Mouse (Mus musculus): ENCODE data around the gene Spp1.
"Not testable (repeated sequence)": the region's sequence is repeated elsewhere in the genome, so short reads cannot be mapped to it uniquely, and the experiment has no call there.

Gene Spp1

DNA sequence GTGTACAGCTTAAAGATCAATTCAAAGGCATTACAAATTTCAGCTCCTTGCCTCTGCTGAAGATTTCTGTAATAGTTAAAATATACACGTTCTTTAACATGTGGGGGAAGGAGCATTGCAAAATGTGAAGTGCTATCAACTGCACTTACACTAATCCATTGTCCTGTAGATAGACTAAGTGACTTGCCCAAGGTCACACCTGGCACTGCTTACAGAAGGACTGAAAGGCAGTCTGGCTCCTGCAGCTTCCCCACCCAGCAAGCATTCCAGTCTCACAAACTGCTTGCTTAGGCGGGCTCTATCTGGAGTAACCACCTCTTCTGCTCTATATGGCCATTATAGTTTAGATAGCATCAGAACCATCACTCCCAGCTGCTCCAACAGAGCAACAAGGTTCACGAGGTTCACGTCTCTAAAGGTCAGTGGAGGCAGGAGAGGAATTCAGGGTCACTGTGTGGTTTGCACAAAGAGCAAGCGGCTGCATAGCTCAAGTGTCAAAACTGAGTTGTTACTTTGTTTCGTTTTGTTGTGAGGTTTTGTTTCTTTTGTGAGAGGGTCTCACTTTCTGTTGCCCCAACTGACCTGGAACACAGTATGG lies 851 bp upstream of the Spp1 start:
- no peak for DNase-seq (ENCODE audit: low read depth, low spot score)

DNA sequence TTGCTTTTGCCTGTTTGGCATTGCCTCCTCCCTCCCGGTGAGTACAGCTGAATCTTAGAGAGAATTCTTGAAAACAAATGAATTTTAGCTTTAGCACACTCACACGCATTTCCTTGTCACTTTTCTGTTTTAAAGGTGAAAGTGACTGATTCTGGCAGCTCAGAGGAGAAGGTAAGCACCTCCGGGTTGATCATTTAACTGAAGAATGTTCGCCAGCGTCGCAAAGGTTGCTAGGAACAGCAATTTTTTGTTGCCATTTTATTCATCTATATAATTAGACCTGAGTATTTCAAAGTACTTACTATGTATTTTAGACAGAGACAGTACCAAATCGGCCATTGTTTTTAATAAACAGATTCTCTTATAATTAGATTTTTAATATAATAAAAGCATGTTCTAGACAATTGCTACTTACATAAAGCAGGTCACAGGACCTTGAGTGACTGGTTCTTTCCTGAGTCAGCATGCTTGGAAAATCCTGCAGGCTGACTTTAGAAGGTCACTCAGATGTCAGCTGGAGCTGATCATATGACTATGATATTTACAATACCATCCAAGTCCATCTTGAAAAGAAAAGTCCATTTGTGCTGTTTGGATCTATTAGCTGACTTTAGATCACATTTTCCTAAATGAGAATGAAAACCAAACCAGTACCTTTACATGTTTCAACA lies 1.6 kb downstream of the Spp1 start:
- no peak for DNase-seq (ENCODE audit: low read depth, low spot score)

DNA sequence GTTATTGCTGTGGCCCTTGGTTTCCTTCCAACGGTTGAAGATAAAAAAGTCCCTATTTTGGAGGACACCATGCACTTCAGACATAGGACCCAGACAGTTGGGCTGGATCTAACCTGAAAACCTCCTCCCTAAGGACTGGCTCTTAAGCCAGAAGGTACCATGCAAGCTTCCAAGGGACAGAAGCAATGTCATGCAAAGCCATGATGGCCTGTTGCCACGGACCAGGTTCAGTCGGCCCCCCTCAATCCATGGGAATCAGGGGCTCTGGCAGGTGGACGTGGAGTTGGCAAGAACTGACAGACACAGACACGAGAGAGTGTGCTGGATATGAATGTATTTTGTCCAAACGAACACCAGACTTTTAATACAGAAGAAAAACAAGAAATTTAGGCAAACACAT lies 7.5 kb downstream of the Spp1 start:
- DNase-seq (ENCODE audit: low read depth, low spot score): no peak

DNA sequence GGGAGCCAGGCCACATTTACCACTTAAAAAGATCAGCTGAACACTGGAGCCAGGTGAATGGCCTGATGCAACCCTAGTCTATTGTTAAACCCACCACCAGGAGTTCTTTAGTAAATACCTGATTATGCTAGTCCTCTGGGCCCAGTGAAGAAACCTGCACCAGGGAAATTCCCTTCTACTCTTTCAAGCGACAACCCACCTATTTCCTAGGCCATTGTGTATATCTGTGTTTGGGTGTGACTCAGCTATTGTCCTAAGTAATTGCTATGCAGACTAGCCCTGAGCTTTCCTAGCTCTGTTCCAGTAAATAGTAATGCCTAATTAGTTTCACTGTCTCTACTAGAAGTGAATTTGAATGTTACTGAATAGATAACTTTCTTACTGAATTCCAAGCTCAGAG lies 7.9 kb downstream of the Spp1 start:
- DNase-seq (ENCODE audit: low read depth, low spot score): no peak

DNA sequence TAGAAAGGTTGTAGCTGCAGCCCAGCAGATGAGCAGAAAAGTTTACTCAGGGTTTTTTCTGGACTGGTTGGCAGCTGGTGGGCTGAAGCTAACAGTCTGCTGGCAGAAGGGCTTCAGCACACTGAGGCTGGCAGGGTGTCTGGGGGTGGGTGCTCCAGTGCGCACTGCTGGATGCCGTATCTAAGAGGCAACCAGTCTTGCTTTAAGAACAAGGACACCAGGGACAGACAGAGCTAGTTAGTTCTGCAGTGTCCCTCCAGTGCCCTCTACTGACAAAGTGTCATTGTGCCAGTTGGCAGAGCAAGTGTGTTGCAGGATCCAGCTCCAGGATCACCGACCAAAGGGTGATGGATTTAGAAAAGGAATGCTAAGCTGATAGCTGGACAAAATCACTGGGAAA lies 11.2 kb downstream of the Spp1 start:
- no peak for DNase-seq (ENCODE audit: low read depth, low spot score)

DNA sequence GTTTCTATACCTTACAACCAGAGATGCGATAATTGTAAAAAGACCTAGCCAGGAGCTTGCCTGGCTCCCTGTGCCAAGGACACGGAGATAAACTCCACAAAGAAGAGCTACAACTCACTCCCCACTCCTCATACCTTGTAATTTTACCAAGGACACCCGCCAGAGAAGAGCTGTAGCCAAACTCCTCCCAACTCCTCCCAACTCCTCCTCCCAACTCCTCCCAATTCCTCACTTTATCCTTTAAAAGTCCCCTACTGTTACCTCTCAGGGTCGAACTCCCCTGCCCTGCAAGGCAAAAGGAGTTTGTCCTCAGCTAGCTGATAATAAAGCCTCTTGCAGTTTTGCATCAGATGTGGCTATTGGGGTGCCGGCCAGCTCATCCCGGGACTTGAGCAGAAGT lies 13.4 kb downstream of the Spp1 start:
- DNase-seq (ENCODE audit: low read depth, low spot score): not testable (repeated sequence)

DNA sequence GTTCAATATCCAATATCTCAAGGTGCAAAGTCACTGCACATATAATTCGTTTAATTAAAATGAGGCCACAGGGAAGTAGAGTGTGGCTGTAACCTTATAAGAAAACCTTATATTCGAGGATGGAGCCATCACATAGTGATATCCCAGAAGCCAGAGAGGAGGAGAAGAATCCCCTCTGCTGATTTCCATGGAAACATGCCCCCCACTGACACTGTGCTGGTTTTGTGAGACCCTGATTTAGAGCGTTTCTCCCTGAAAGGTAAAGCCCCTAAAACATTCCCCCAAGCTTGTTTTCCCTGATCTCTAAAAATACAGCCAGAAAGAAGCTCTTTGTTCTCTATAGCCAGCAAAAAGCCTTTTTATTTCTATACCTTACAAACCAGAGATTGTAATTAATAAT lies 14.6 kb downstream of the Spp1 start:
- no peak for DNase-seq (ENCODE audit: low read depth, low spot score)

DNA sequence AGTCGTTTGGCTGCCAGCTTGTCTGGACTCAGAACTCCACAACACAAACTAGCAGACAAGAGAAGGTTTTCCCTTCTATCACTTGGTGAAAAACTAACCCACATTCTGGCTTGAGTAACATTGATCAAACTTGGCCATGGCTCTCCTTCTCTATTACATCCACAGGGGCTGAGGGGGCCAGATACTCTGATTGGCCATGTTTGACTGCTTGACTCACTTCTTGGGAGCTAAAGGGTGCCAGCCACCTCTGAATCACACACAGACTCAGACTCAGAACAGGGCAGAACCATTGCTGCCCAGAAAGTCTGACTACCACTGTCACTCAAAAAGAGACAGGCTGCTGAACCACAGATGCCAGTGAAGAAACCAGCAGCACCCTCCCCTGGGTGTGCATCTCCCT lies 18.2 kb downstream of the Spp1 start:
- no peak for DNase-seq (ENCODE audit: low read depth, low spot score)

DNA sequence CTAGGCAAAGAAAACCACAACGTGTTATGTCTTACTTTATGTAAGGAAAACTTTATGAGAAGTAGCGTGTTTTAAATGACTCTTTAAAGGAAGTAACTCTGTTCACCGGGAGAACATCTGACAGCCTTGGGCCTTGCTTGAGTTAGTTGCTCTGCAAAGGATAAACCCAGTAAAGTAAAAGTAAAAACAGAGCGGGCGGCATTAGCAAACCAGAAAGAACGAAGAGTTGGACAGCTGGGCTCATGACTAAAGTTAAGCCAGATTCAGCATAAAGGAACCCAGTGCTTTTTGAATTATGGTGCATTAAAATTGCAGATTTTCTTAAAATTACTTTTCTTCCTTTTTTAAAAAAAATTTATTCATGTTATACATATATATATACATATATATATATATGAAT lies 19.6 kb downstream of the Spp1 start:
- DNase-seq (ENCODE audit: low read depth, low spot score): no peak

DNA sequence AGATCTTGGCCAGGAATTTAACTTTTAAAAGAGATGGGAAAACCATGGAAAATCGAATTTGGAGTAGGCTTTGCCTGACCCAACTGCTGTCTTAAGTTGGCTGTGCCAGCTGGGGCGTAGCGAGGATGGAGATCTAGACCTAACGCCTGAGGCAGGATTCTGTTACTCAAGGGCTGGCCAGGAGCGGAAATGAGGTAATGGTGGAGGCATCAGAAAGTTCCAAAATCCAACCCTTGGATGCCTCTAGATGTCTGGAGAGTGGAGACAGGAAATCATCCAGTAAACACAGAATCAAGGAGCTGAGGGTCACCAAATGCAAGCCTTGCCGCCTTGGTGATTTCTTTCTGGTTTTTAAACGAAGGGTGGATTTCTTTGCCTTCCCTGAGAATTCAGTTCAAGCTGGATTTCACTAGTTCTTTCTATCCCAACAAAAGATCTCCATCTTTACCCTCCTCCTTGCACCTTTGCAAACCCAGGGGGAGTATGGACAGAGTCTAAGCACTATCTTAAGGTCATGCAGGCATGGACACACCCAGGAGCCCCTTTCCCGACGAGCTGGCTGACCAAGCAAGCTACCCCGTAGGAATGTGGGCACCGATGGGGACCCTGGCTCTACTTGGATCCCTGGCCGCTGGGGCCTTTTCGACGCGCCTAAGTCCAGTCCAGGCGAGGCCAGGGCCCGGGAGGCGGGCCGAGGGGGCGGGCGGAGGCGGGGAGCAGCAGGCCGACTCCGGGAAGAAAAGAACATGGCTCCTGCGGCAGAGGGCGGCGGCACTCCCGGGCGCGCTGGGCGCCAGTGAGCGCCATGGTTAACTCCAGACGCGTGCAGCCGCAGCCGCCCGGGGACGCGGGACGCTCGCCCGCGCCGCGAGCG lies 24.2 kb downstream of the Spp1 start, which contains the start of gene Pkd2:
TSS of gene Pkd2 (plus strand) at position 619 of the 874 bp plus-strand sequence.
- DNase-seq (ENCODE audit: low read depth, low spot score): no peak

DNA sequence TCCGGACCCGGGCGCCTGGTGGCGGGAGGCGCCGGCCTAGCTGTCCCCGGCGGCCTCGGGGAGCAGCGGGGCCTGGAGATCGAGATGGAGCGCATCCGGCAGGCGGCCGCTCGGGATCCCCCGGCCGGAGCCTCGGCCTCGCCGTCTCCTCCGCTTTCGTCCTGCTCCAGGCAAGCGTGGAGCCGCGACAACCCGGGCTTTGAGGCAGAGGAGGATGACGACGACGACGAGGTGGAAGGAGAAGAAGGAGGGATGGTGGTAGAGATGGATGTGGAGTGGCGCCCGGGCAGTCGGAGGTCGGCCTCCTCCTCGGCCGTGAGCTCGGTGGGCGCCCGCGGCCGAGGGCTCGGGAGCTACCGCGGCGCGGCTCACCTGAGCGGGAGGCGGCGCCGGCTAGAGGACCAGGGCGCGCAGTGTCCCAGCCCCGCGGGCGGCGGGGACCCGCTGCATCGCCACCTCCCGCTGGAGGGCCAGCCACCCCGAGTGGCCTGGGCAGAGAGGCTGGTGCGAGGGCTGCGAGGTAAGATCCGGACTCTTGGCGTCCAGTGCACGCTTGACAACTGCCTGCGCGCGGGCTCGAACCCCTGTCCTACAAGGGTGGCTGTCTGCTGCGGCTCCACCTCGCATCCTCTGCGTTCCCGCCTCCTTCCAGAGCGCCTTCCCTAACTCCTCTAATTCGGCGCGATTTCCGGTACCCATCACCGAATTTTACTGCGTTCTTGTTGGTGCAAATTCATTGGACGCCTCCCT lies 25.0 kb downstream of the Spp1 start:
- no peak for DNase-seq (ENCODE audit: low read depth, low spot score)

DNA sequence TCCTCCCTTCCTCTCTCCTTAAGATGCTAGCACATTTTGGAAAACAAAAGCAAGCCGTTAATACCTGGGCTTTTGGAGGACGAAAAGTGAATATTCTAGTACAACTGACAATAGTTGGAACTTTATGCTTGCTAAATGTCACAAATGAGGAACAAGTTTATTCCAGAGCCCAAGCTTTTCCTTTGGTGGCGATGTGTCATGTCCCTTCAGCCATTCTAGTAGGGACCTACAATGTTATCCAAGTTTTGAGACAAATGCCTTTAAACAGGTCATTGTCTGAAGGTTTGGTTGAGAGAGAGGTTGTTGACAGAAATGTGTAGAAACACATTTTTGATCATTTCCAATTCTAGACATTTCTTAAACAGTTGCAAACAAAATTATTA lies 25.5 kb downstream of the Spp1 start:
- DNase-seq (ENCODE audit: low read depth, low spot score): no peak

DNA sequence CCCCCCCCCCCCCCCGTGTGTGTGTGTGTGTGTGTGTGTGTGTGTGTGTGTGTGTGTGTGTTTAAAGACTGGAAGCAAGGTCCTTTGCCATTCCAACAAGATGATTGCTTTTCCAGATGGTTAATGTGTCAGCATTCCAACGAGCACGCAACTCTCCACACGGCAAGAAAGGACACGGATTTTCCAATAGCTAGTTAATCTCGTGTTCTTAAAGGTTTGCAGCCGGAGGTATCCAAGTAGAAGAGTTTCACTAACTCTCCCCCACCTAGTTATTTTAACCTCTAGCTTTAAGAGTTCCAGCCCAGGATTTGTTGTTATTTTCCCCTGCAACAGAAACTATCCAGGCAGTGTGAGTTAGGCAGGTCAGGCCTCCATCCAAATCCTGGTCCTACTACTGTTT lies 25.9 kb downstream of the Spp1 start:
- DNase-seq (ENCODE audit: low read depth, low spot score): no peak

DNA sequence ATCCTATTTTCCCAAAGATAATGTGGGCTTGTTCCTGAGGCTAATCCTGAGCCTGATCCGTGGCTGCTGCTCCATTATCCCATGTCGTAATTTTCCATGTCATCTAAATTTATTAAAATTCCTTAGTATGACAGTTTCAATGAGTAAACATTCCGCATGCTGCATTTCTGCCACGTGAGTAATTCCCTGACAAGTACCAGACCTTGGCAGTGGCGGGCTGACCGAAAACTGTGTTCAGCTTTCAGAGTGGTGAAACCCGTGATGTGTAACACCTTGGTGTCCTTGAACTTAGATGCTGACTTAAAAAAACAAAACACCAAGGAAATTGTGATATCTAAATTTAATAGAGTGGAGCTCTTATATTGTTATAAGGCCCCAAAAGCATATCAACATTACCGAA lies 30.4 kb downstream of the Spp1 start:
- no peak for DNase-seq (ENCODE audit: low read depth, low spot score)

DNA sequence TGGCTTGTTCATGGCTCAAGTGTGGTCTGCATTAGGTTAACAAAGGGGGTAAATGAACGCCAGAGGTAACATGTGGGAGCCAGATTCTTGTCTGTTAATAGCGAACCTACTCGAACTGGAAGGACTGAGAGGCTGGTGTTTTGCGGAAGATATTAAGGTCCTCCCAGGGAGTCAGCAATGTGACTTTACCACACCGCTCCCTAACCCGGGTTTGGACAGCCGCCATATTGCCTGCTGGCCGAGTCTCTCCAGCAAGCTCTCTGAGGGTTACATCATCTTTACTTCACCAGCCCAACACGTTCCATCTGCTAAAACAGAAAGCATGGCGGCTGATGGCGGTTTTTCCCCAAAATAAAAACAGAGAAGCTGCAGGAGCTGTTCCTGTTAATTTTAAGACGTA lies 30.8 kb downstream of the Spp1 start:
- no peak for DNase-seq (ENCODE audit: low read depth, low spot score)

DNA sequence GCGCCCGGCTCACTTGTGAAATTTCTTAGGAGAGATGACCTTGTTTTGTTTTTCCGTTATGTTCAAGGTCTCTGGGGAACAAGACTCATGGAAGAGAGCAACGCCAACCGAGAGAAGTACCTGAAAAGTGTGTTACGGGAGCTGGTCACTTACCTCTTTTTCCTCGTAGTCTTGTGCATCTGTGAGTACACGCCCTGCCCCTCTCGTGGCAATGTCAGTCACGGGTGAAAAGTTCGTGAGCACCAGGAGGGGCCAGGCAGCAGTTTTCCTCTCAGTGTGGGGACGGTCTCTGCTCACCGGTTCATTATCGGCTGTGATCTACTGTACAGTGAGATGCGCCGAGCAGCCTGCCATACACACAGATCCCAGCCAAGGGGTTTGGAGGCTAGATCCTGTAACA lies 31.9 kb downstream of the Spp1 start:
- no peak for DNase-seq (ENCODE audit: low read depth, low spot score)

DNA sequence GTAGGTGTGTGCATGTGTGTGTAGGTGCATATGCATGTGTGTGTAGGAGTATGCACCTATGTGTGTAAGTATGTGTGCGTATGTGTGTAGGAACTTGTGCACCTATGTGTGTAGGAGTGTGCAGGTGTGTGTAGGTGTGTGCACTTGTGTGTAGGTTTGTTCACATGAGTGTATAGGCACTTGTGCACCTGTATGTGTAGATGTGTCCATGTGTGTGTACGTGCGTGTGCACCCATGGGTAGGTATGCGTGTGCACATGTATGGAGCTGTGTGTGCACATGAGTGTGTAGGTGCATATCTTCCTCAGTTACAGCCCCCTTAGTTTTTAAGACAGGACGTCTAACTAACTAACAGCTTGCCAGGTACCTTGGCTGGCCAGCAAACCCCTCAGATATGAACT lies 33.7 kb downstream of the Spp1 start:
- DNase-seq (ENCODE audit: low read depth, low spot score): no peak

DNA sequence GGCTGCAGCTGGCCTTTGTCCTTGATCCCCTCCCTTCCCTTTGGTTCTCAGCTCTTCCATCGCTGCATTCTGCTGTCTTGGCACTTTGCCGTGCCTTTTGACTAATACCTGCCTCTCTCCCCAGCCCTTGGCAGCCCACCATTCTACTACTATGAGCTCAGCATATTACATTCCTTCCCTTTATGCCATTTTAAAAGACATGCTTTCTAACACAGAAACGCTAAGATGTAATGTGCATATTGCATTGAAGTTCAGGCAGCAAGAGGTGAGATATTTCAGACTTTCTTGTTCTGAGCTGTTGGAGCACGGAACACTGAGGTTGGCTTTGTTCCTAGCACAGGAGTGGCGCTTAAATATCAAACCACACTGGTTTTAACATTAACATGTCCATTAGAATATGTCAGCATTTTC lies 36.1 kb downstream of the Spp1 start:
- no peak for DNase-seq (ENCODE audit: low read depth, low spot score)

DNA sequence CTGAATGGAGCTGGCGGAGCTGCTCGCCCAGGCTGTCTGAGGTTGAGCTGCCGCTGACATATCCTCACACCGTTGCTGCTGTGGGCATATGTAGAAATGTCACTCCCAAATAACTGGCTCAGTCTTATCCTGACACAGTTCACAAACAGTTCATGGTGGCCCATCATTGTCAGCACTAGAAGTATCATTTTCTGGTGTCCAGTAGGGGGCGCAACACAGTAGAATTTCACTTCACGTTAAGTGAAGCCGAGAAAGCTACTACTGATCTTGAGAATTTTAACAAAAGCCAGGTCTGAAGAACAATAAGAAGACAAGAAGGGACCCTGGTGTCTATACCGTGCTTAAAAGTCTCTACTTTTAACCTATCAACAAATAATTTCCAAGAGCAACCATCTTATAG lies 37.5 kb downstream of the Spp1 start:
- no peak for DNase-seq (ENCODE audit: low read depth, low spot score)

DNA sequence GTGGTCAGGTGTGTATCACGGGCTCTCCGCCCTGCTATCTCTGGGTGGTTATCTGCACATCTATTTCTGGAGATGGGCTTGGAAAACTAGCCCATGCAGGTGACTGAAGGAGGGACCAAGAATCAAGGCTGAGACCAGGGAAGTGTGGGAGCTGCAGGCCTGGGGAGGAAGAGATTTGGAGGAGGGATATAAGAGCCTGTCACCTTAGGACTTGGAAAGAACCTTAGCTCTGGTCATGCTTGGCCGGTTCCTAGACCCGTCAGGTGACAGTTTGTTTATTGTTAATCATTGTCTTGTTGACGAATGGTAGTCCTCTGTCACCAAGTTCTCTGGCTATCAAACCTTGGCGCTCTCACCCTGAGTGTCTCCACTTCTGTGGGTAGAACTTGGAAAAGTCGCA lies 45.4 kb downstream of the Spp1 start:
- no peak for DNase-seq (ENCODE audit: low read depth, low spot score)

DNA sequence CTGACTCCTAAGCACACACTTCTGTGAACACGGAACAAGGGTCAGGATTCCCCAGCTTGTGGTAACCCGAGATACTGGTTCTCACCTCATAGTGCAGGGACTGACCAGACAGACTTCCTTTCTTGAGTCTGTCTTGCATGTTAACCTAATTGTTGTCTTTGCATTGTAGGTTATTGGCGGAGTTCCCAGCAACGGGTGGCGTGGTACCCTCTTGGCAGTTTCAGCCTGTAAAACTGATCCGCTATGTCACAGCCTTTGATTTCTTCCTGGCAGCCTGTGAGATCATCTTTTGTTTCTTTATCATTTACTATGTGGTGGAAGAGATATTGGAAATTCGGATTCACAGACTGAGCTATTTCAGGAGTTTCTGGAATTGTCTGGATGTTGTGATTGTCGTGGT lies 47.9 kb downstream of the Spp1 start:
- DNase-seq (ENCODE audit: low read depth, low spot score): no peak
